Mouse (Mus musculus) kidney, adult 2 months (tissue): Measurements from ENCODE around the gene Pptc7.
A peak's percentile ranks its signal among the peaks of the same experiment; 100 is the strongest.

Source experiments
- CTCF ChIP-seq: fragments of 200-500 bp; conservative IDR thresholded peaks from 2 replicates; pipeline ENCODE4 v1.5.1; 2011; ENCODE audit warnings: low read depth, mild to moderate bottlenecking, control low read depth, low read length, moderate library complexity, mixed read lengths; ENCODE audit not compliant: insufficient read depth, insufficient read length
- POLR2A ChIP-seq: fragments of 200-500 bp; IDR thresholded peaks from one replicate; pipeline ENCODE4 v1.6.1; 2011; ENCODE audit warnings: low read depth, low read length, control low read depth

- peak; percentile 59 for TF ChIP-seq CTCF
- TF ChIP-seq POLR2A, result no peak
Observed at GRCm38 (mm10) chr5:122318100-122318499, 33.9 kb downstream of the Pptc7 start.
